Mouse (Mus musculus): ENCODE measurements around the gene Olfr30. TPM values are rescaled to one million over a fixed set of nuclear protein-coding genes. Genes with fewer than 3 reads are reported as not detected.

The Olfr30 gene
- total and polyA plus RNA-seq, 3 experiments: not detected

- dilution Hi-C loops (cut with MboI; ENCODE audit: extremely low pct_ligation_motif_present, extremely low pct_unique_long_range_greater_than_20kb, low sequenced_read_pairs) (no loop called here), in situ Hi-C loops (cut with MboI; ENCODE audit: low pct_ligation_motif_present, low pct_unique_long_range_greater_than_20kb, low sequenced_read_pairs) (loop anchor here (5.0 kb wide), 1 partner anchor 35 kb away; no protein-coding TSS in a partner anchor)
- Histone ChIP-seq H3K36me3 (replicated peaks in 1 of 2; ENCODE audit: control insufficient read depth in 1 of 2, insufficient read depth in 1 of 2, low read length in 1 of 2) (no peaks in the 10 kb centered on the region), H3K79me2 (replicated peaks; ENCODE audit: control insufficient read depth, extremely low read depth, insufficient read depth, poor library complexity, severe bottlenecking) (no peaks in the 10 kb centered on the region), H3K4me1 (ENCODE audit: control insufficient read depth in 1 of 2, insufficient read depth in 2 of 2) (0 out of 4 replicates have a peak, but pooled peaks cover 3 to 5% of the 10 kb centered on the region in 2 experiments), H3K4me3 (replicated peaks in 1 of 3; ENCODE audit: low read depth in 2 of 3, low read length in 2 of 3, poor library complexity in 1 of 3) (no peak within 1 kb of the TSS), H3K9ac (ENCODE audit: insufficient read depth, low read depth) (no peak within 1 kb of the TSS), H3K9me3 (replicated peaks; ENCODE audit: low read length) (no peaks in the 10 kb centered on the region), H3K4me2 (ENCODE audit: insufficient read depth, low read depth, poor library complexity, severe bottlenecking) (no peak within 1 kb of the TSS), H3K27me3 (replicated peaks) (peaks cover 95% of the 10 kb centered on the region), H3K27ac (ENCODE audit: insufficient read depth, low read depth) (no peak within 1 kb of the TSS)
- no peak for DNase-seq (ENCODE audit: extremely low read depth)
- TF ChIP-seq TCF12 (IDR thresholded peaks at IDR 0.05; ENCODE audit: low read depth, low read length) (no peak), NRF1 (IDR thresholded peaks at IDR 0.05; ENCODE audit: low read depth, low read length) (no peak), BHLHE40 (IDR thresholded peaks at IDR 0.05; ENCODE audit: low read depth, low read length) (no peak), KAT2A (IDR thresholded peaks at IDR 0.05; ENCODE audit: insufficient replicate concordance, low read length) (no peak), USF2 (conservative IDR thresholded peaks at IDR 0.05; ENCODE audit: low read depth, low read length) (no peak), ZC3H11A (IDR thresholded peaks at IDR 0.05; ENCODE audit: low read depth, low read length) (no peak), ZNF384 (IDR thresholded peaks at IDR 0.05; ENCODE audit: low read depth, low read length) (no peak), USF1 (IDR thresholded peaks at IDR 0.05; ENCODE audit: low read depth, low read length) (no peak), CTCF (conservative IDR thresholded peaks at IDR 0.05 in 1 of 2, IDR thresholded peaks at IDR 0.05 in 1 of 2; ENCODE audit: low read depth in 2 of 2, low read length in 2 of 2) (no peak), POLR2AphosphoS2 (IDR thresholded peaks at IDR 0.05; ENCODE audit: low read depth, low read length) (no peak), MAFK (IDR thresholded peaks at IDR 0.05; ENCODE audit: insufficient replicate concordance, low read length) (no peak), ZMIZ1 (IDR thresholded peaks at IDR 0.05; ENCODE audit: low read depth, low read length) (no peak), HCFC1 (IDR thresholded peaks at IDR 0.05; ENCODE audit: low read depth, low read length) (no peak)
These were observed 29.8 kb downstream of the Olfr30 start, which contains the start of gene Gm12253 for GRCm38 (mm10) chr11:58432259-58432658. TSS of gene Gm12253 (plus strand) at chr11:58432559.

DNA sequence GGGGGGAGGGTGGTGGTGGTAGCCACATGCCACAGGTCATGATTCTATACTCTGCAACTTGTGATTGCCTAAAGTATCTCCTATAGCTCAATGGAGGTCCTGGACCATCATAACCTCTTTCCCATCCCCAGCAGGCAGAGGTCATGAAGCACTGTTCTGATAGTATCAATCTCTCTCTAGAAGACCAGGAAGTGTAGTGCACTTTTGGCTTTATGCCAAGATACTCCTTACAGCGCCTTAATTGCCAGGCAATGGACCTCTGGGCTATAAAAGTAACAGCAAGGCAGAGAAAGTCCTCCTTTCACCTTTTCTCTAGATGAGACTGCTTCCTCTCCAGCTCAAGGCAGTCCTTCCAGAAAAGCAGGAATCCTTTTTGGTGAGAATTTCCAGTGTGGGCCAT lies 41.3 kb downstream of the Olfr30 start, which contains the start of gene 1810065E05Rik:
1810065E05Rik (plus strand) TSS at position 297 of the 400 bp plus-strand sequence.
- TF ChIP-seq KAT2A (IDR thresholded peaks at IDR 0.05; ENCODE audit: insufficient replicate concordance, low read length): no peak
- TF ChIP-seq E2F4 (IDR thresholded peaks at IDR 0.05; ENCODE audit: insufficient replicate concordance, low read depth, low read length): no peak
- TF ChIP-seq ETS1 (conservative IDR thresholded peaks at IDR 0.05; ENCODE audit: low read depth, low read length): no peak
- TF ChIP-seq MAFK (IDR thresholded peaks at IDR 0.05; ENCODE audit: insufficient replicate concordance, low read length): no peak
- TF ChIP-seq MYC (IDR thresholded peaks at IDR 0.05; ENCODE audit: low read depth, low read length): no peak
- no peak within 1 kb of the TSS for H3K27ac ChIP-seq (ENCODE audit: insufficient read depth, low read depth)
- no peak for DNase-seq (ENCODE audit: extremely low read depth)
- H3K4me1 ChIP-seq (ENCODE audit: control insufficient read depth in 1 of 2, insufficient read depth in 2 of 2): no peaks in the 10 kb centered on the region; a peak in 1 of 4 replicates
- no peaks in the 10 kb centered on the region for H3K36me3 ChIP-seq (replicated peaks in 1 of 2; ENCODE audit: control insufficient read depth in 1 of 2, insufficient read depth in 1 of 2, low read length in 1 of 2)
- dilution Hi-C loops (cut with MboI; ENCODE audit: extremely low pct_ligation_motif_present, extremely low pct_unique_long_range_greater_than_20kb, low sequenced_read_pairs) (no loop called here), in situ Hi-C loops (cut with MboI; ENCODE audit: low pct_ligation_motif_present, low pct_unique_long_range_greater_than_20kb, low sequenced_read_pairs) (no loop called here)
- H3K4me3 ChIP-seq (replicated peaks in 1 of 3; ENCODE audit: low read depth in 2 of 3, low read length in 2 of 3, poor library complexity in 1 of 3): no peak within 1 kb of the TSS
- no peak within 1 kb of the TSS for H3K4me2 ChIP-seq (ENCODE audit: insufficient read depth, low read depth, poor library complexity, severe bottlenecking)
- no peak within 1 kb of the TSS for H3K9ac ChIP-seq (ENCODE audit: insufficient read depth, low read depth)
- H3K27me3 ChIP-seq (replicated peaks): peaks cover 96% of the 10 kb centered on the region
- no peaks in the 10 kb centered on the region for H3K9me3 ChIP-seq (replicated peaks; ENCODE audit: low read length)
- no peaks in the 10 kb centered on the region for H3K79me2 ChIP-seq (replicated peaks; ENCODE audit: control insufficient read depth, extremely low read depth, insufficient read depth, poor library complexity, severe bottlenecking)

Measured in CH12.LX (cell line).